Mouse (Mus musculus): ENCODE results near the gene Celf3. TPM values are rescaled to one million over a fixed set of nuclear protein-coding genes. Genes with fewer than 3 reads are reported as not detected.
A peak's percentile ranks its signal among the peaks of the same experiment; 100 is the strongest.

The Celf3 gene
- polyA plus RNA-seq, 1 experiment from 2014 or later, result 358 TPM

DNA sequence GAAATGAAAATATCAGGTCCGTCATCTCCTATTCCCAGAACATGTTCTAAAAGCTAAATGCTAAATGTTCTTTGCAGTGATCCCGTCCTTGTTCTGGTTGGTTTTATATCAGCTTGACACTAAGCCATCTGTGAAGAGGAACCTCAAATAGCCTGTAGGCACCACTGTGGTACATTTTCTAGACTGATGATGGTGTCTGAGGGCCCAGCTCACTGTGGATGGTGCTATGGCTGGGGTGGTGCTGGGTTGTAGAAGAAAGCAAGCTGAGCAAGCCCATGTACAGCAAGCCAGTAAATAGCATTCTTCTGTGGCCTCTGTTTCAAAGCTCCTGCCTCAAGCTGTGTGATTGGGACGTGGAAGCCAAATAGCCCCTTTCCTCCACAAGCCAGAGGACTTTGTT, 21.0 kb upstream of the Celf3 start:
- 82% methylated on average over 3 of the region's 3 CpGs for WGBS
- Histone ChIP-seq H3K9me3 (ENCODE audit: control insufficient read depth, low read length) (no peaks in the 10 kb centered on the region), H3K4me1 (replicated peaks; ENCODE audit: control insufficient read depth, insufficient read depth, low read length) (peaks cover 4% of the 10 kb centered on the region; the same call in 1 of the 2 replicates), H3K4me3 (replicated peaks; ENCODE audit: low read length) (no peak overlapping the region), H3K4me2 (ENCODE audit: low read length) (no peak overlapping the region), H3K36me3 (ENCODE audit: control insufficient read depth, insufficient read depth) (no peaks in the 10 kb centered on the region), H3K9ac (replicated peaks; ENCODE audit: low read depth, low read length) (no peak overlapping the region), H3K27ac (ENCODE audit: low read length) (peak overlapping the region; percentile 35; the same call in 1 of the 2 replicates), H3K27me3 (replicated peaks; ENCODE audit: control insufficient read depth, insufficient read depth, low read length) (no peaks in the 10 kb centered on the region)
- no peak for ATAC-seq

- ATAC-seq, result no peak
- H3K4me2 ChIP-seq (ENCODE audit: low read length), result no peak overlapping the region
- no peak overlapping the region for H3K4me3 ChIP-seq (replicated peaks; ENCODE audit: low read length)
- H3K36me3 ChIP-seq (ENCODE audit: control insufficient read depth, insufficient read depth), result no peaks in the 10 kb centered on the region
- peaks cover 18% of the 10 kb centered on the region for H3K4me1 ChIP-seq (replicated peaks; ENCODE audit: control insufficient read depth, insufficient read depth, low read length)
- WGBS, result 95% methylated on average over 2 of the region's 2 CpGs
- no peaks in the 10 kb centered on the region for H3K9me3 ChIP-seq (ENCODE audit: control insufficient read depth, low read length)
- H3K27me3 ChIP-seq (replicated peaks; ENCODE audit: control insufficient read depth, insufficient read depth, low read length), result no peaks in the 10 kb centered on the region
- no peak overlapping the region for H3K9ac ChIP-seq (replicated peaks; ENCODE audit: low read depth, low read length)
- H3K27ac ChIP-seq (ENCODE audit: low read length), result no peak overlapping the region
Observed at GRCm38 (mm10) chr3:94459834-94460233, 18.3 kb upstream of the Celf3 start.

GRCm38 (mm10) chr3:94463926-94464578, 14.0 kb upstream of the Celf3 start:
- no peaks in the 10 kb centered on the region for H3K36me3 ChIP-seq (ENCODE audit: control insufficient read depth, insufficient read depth)
- H3K9ac ChIP-seq (replicated peaks; ENCODE audit: low read depth, low read length), result 0 out of 2 replicates have a peak overlapping the region, but pooled peaks have one; percentile 23
- H3K4me1 ChIP-seq (replicated peaks; ENCODE audit: control insufficient read depth, insufficient read depth, low read length), result peaks cover 28% of the 10 kb centered on the region
- whole genome bisulfite sequencing, result 20% methylated on average over 11 of the region's 11 CpGs
- no peak overlapping the region for H3K4me3 ChIP-seq (replicated peaks; ENCODE audit: low read length)
- peak overlapping the region; percentile 95 for H3K27ac ChIP-seq (ENCODE audit: low read length)
- H3K27me3 ChIP-seq (replicated peaks; ENCODE audit: control insufficient read depth, insufficient read depth, low read length), result no peaks in the 10 kb centered on the region
- peak; percentile 70 for ATAC-seq
- no peak overlapping the region for H3K4me2 ChIP-seq (ENCODE audit: low read length)
- H3K9me3 ChIP-seq (ENCODE audit: control insufficient read depth, low read length), result no peaks in the 10 kb centered on the region

GRCm38 (mm10) chr3:94465632-94466430, 12.3 kb upstream of the Celf3 start:
- peak; percentile 86 for ATAC-seq
- 21% methylated on average over 13 of the region's 13 CpGs for WGBS

DNA sequence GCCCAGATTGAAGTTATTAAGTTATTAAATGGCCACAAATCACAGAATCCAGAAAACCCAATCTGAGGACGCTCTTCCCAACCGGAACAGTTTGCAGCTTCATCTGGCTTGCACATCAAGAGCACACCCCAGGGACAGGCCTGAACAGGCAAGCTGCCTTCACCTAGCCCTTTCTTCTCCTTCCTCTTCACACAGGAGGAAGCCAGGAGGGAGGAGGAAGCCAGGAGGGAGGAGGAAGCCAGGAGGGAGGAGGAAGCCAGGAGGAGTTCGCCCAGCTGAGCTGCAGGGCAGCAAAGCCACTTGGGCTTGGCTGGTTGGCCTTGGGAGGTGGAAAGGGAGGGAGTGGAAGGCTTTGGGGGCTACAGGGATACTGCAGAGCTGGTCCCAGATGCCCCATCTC, 9.2 kb upstream of the Celf3 start:
- no peaks in the 10 kb centered on the region for H3K36me3 ChIP-seq (ENCODE audit: control insufficient read depth, insufficient read depth)
- no peak for ATAC-seq
- no peaks in the 10 kb centered on the region for H3K9me3 ChIP-seq (ENCODE audit: control insufficient read depth, low read length)
- H3K27ac ChIP-seq (ENCODE audit: low read length), result no peak overlapping the region
- 57% methylated on average over 3 of the region's 3 CpGs for WGBS
- H3K4me3 ChIP-seq (replicated peaks; ENCODE audit: low read length), result no peak overlapping the region
- H3K4me2 ChIP-seq (ENCODE audit: low read length), result no peak overlapping the region
- peaks cover 41% of the 10 kb centered on the region for H3K4me1 ChIP-seq (replicated peaks; ENCODE audit: control insufficient read depth, insufficient read depth, low read length)
- no peak overlapping the region for H3K9ac ChIP-seq (replicated peaks; ENCODE audit: low read depth, low read length)
- no peaks in the 10 kb centered on the region for H3K27me3 ChIP-seq (replicated peaks; ENCODE audit: control insufficient read depth, insufficient read depth, low read length)

More at GRCm38 (mm10) chr3:94465632-94466430, 12.3 kb upstream of the Celf3 start:
- Histone ChIP-seq H3K4me3 (replicated peaks; ENCODE audit: low read length) (no peak overlapping the region), H3K4me1 (replicated peaks; ENCODE audit: control insufficient read depth, insufficient read depth, low read length) (peaks cover 28% of the 10 kb centered on the region), H3K9ac (replicated peaks; ENCODE audit: low read depth, low read length) (peak overlapping the region; percentile 33), H3K27me3 (replicated peaks; ENCODE audit: control insufficient read depth, insufficient read depth, low read length) (no peaks in the 10 kb centered on the region), H3K27ac (ENCODE audit: low read length) (peak overlapping the region; percentile 95), H3K36me3 (ENCODE audit: control insufficient read depth, insufficient read depth) (no peaks in the 10 kb centered on the region), H3K9me3 (ENCODE audit: control insufficient read depth, low read length) (no peaks in the 10 kb centered on the region), H3K4me2 (ENCODE audit: low read length) (no peak overlapping the region)

DNA sequence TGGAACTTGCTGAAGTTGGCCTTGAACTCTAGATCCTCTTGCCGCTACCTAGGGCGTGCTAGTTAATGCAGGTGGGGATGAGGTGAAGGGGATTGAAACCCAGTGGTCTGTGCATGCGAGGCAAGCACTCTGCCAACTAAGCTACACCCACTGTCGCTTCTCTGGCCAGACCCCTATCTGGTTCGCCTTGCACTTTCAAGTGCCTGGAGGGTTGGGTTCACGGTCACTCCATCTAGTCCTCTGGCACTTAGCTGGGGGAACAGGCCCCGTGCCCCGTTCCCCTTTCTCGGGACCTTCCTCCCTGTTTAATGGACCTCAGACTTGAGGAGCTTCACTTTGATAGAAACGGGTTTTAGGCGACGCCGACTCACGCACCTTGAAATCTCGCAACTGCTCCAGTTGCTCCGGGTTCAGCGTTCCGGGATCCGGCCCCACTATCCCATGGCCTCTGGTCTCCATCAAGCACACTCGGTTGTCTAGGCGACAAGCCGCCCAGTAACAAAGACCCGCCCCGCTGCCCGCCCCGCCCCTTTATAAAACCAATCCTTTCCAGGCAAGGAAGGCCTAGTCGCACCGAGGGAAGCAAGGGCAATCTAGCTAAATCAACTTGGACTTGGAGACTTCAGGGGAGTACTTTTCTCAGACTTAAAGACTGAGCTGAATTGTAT, 5.5 kb upstream of the Celf3 start:
- Histone ChIP-seq H3K9me3 (ENCODE audit: control insufficient read depth, low read length) (no peaks in the 10 kb centered on the region), H3K4me3 (replicated peaks; ENCODE audit: low read length) (peak overlapping the region; percentile 33), H3K36me3 (ENCODE audit: control insufficient read depth, insufficient read depth) (no peaks in the 10 kb centered on the region), H3K4me1 (replicated peaks; ENCODE audit: control insufficient read depth, insufficient read depth, low read length) (peaks cover 28% of the 10 kb centered on the region), H3K27ac (ENCODE audit: low read length) (peak overlapping the region; percentile 62), H3K27me3 (replicated peaks; ENCODE audit: control insufficient read depth, insufficient read depth, low read length) (no peaks in the 10 kb centered on the region), H3K9ac (replicated peaks; ENCODE audit: low read depth, low read length) (peak overlapping the region; percentile 29; the same call in 1 of the 2 replicates), H3K4me2 (ENCODE audit: low read length) (peak overlapping the region; percentile 54)
- peak; percentile 50 for ATAC-seq
- 12% methylated on average over 28 of the region's 28 CpGs for WGBS

- H3K27ac ChIP-seq (ENCODE audit: low read length), result peak overlapping the region; percentile 62
Observed at GRCm38 (mm10) chr3:94473115-94473505, 5.0 kb upstream of the Celf3 start.

DNA sequence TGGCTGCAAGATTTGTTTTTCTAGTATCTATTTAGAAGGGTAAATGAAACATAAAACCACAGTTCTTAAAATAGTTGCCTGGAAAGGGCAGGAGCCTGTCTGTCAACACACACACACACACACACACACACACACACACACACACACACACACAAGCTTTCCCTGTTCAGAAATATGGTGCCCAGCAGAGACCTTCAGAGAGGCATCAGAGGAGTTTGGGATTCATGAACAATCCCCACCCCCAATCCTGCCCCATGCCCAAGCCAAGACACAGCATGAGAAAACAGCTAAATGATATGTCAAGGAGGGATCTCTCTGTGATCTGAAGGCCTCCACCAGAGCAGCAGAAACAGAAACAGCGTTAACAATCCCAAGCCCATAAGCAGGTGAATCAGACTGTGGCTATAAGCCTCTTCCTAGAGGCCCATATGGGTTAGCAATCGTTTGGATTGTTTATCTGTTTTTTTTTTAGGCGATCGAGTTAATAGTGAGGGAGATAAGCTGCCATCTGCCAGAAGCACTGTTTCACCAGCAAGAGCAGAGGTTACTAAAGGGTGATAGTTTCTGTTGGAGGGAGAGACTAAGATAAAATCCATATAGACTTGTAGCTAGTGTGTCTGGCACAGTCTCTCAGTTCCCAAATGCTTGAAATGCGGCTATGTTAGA, 4.4 kb upstream of the Celf3 start:
- H3K9ac ChIP-seq (replicated peaks; ENCODE audit: low read depth, low read length), result no peak overlapping the region; the same call in 1 of the 2 replicates
- H3K9me3 ChIP-seq (ENCODE audit: control insufficient read depth, low read length), result no peaks in the 10 kb centered on the region
- H3K36me3 ChIP-seq (ENCODE audit: control insufficient read depth, insufficient read depth), result no peaks in the 10 kb centered on the region
- H3K27me3 ChIP-seq (replicated peaks; ENCODE audit: control insufficient read depth, insufficient read depth, low read length), result no peaks in the 10 kb centered on the region
- peaks cover 28% of the 10 kb centered on the region for H3K4me1 ChIP-seq (replicated peaks; ENCODE audit: control insufficient read depth, insufficient read depth, low read length)
- 69% methylated on average over 5 of the region's 5 CpGs for WGBS
- peak overlapping the region; percentile 60 for H3K27ac ChIP-seq (ENCODE audit: low read length)
- H3K4me3 ChIP-seq (replicated peaks; ENCODE audit: low read length), result no peak overlapping the region
- no peak overlapping the region for H3K4me2 ChIP-seq (ENCODE audit: low read length)
- ATAC-seq, result no peak

More at GRCm38 (mm10) chr3:94473115-94473505, 5.0 kb upstream of the Celf3 start:
- Histone ChIP-seq H3K4me1 (replicated peaks; ENCODE audit: control insufficient read depth, insufficient read depth, low read length) (peaks cover 28% of the 10 kb centered on the region), H3K4me2 (ENCODE audit: low read length) (peak overlapping the region; percentile 54), H3K36me3 (ENCODE audit: control insufficient read depth, insufficient read depth) (no peaks in the 10 kb centered on the region), H3K9me3 (ENCODE audit: control insufficient read depth, low read length) (no peaks in the 10 kb centered on the region), H3K4me3 (replicated peaks; ENCODE audit: low read length) (no peak overlapping the region), H3K27me3 (replicated peaks; ENCODE audit: control insufficient read depth, insufficient read depth, low read length) (no peaks in the 10 kb centered on the region), H3K9ac (replicated peaks; ENCODE audit: low read depth, low read length) (peak overlapping the region; percentile 17; the same call in 1 of the 2 replicates)
- whole genome bisulfite sequencing, result 41% methylated on average over 10 of the region's 10 CpGs
- ATAC-seq, result no peak
